Mouse (Mus musculus) 3T3-L1 (cell line): ENCODE data around the gene Hmgb1.

Source experiments
- DNase-seq: peaks from one replicate; pipeline ENCODE4 v3.0.0-alpha.2; 2015; ENCODE audit warnings: low read depth, low spot score

Hmgb1 gene

DNA sequence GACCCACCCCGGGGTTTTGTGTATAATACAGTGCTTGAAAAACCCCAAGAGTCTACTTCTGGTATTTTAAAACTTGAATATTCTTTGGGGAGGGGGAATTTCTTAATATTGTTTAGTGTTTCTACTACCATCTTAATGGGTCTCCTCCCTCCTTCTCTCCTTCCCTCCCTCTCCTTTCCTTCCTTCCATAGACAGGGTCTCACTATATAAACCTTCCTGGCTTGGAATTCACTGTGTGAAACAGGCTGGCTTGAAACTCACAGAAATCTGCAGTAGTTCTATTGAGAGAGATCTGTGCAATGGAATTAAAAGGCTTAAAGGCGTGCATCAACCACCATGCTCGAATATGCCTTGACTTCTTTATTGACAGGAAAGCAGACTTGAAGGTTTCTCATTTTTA lies 1.5 kb upstream of the Hmgb1 start:
- no peak for DNase-seq

DNA sequence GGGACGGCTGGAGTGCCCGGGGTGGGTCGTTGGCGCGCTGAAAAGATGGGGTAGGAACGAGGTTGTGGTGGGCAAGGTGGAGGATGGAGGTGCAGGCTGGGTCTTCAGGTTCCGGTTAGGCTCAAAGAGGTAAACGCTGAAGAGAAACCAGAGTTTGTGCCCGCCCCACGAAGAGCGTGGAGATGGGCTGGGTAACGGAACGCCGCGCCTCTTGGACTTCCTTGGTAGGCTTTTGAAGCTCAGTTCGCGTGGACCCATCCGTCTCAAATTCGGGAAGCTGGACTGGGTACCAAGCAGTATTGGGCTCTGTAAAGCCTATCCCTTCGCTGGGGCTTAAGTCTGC lies 526 bp upstream of the Hmgb1 start:
- peak; percentile 71 for DNase-seq

DNA sequence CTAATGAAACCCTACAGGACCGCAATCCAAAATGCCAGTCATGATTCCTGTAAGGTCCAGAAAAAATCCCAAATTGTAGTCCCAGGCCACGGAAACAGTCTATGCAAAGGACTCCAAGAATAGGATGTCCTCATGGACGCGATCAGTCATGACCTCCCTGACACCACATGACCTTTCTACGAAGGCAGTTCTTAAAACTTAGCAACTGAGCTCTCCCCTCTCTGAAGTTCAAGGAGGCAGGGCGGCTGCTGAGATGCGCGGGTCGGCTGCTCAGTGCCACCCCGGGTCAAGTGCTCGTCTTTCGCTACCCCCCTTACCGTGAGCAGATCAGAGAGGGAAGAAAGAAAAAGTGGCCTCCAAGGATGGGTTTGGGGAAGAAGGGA lies 577 bp downstream of the Hmgb1 start:
- peak; percentile 80 for DNase-seq

DNA sequence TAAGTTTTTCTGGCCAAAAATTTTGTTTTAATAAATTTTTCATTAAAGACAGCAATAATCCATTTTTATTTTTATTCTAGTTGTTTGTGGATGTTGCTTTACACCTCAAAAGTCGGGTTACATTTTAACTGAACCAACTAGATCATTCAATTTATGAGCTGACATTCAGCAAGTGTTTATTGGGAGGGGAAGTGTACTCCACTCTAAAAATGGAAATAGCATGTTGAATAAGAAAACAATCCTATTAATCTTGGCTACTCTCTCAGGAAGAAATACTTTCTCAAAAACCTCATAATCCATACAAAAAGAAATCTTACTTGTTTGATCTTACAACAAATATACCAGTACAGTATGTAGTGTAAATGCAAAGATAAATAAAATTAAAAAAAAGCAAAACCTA lies 1.2 kb downstream of the Hmgb1 start:
- DNase-seq, result no peak

DNA sequence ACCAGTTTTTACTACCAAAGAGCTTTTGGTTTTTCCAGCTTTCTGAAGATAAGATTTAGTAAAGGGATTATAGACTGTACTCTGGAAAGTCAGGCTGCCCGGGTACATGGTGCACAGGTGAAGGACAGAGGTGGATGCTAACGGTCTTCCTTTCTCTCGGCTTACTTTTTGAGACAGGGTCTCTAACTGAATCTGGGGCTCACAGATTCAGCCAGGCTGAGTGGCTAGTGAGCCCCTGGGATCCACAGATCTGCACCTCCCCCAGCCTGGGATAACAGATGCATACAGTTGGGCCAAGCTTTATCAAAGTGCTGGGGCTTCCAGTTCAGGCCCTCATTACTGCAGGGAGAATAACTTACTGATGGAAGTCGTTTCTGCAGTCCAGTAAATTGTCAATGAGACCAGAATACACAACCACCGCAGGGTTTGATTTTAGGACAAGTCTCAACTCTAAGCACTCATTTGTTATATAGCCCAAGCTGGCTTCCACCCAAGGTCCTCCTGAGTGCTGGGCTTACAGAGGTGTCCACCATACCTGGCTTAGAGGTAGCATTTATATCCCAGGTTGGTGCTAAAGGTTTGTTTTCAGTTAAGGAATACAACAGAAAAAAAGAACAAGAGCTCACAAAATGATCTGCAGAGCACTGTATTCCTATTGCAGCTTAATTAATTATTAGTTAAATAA lies 2.0 kb downstream of the Hmgb1 start:
- DNase-seq, result no peak

DNA sequence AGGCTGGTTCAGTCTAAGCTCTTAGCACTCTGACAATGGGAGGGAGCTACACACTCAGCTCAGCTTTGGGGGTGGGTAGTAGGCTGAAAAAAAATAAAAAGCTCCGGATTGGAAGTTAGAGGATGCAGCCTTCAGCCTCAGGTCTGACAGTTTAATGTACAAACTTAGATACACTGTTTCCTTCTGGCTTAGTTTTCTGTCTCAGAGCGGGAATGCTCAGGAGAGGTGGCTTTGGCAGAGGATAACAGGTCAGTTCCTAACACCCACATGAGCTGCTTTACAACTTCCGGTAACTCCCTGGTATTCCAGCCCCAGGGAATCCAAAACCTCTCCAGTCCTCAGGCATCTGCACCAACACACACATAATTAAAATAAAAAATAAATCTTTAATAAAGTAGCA lies 4.5 kb downstream of the Hmgb1 start:
- DNase-seq, result no peak

DNA sequence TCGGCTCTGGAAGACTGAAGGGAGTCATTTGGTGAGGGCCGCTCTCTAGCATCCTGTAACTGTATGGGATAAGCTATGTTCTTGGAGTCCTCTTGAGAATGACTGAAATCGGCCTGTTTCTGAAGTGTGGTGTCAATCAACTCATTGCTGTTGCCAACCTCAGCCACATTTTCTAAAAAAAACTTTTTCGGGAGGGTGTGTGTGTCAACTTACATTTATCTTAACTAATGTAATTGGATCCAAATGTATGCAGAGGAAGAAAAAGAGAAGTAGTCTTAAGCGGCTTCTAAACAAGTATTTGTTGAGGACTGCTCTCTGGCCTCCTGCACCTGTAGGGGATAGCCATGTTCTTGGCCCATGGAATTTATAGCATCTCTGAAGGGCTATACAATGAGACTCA lies 6.2 kb downstream of the Hmgb1 start:
- no peak for DNase-seq

DNA sequence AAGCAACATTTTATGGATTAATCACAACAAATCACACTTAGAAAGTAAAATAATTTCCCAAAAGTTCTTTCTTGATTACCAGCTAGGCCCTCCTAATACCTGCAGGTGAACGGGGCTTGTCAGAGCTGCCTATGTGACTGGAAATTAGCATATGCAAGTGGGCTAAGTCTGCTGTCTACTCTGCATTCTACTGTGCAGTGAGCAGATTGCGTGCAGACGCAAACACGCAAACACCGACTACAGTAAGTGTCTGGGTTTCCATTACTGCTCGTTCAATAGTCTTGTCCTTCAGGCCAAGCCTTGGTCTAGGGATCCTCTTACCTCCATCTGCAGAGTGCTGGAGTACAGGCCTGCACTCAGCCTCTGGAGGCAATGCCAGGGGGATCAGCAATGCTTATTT lies 8.6 kb downstream of the Hmgb1 start:
- DNase-seq, result no peak

DNA sequence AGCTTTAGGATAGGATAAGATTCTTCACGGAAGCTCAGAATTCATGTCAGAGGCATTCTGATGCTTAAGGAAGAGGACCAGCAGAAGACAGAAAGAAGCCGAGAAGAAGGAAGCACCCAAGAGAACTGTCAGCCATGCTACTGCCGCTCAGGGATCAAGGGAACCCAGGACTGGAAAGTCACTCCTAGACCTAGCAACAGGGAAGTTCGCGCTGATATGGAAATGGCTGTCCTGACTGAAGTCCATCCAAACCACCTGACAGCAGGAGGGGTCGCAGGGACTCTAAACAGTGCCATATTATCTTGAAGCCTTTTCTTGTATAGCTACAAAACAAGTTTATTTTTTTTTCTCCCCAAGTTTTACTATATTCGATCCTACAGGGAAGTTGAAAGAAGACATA lies 9.8 kb downstream of the Hmgb1 start:
- no peak for DNase-seq

DNA sequence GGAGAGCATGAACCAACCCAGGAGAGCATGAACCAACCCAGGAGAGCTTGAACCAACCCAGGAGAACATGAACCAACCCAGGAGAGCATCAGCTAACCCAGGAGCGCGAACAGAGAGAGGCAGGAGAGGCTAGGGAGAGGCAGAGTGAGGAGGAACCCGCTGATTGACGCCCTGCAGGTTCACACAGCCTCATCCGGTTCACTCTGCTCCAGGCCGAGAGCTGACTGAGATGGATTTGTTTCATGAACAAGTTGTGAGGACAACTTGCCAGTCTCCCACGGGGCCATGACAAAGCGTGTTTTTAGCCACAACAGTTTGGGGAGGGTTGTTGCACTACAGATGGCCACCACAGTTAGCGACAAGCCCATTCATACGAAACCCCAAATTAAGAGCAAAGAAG lies 12.0 kb downstream of the Hmgb1 start:
- DNase-seq, result no peak

DNA sequence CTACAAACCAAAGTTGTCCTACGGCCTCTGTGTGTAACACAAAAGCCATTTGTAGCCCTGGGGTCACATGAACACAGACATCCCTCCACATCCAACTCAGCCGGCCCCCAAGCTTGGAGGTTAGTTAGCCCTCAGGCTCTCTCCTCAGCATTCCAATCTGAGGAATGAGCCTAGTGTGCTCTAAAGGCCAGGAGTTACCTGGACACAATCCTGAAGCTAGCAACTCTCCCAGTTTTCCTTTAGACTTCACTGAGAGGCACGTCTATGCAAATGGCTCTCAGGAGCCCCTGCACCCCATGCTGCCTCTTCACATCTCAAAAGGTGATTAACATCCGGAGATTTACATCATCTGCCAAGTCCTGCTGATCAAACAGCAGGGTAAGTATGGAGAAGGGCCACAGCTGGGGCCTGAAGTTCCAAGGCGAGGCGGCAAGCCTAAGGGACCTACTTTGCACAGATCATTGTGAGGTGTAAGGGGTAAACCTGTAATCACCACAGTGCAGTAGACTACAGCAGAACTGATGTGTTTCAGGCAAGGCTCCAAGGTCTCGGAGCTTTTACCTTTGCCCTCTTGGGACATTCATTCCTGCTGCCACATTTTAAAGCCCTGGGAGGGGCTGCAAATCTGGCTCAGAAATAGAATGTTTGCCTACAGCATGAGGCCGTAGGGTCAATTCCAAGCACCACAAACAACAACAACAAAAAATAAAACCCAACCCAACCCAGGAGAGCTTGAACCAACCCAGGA lies 13.3 kb downstream of the Hmgb1 start:
- DNase-seq, result no peak

DNA sequence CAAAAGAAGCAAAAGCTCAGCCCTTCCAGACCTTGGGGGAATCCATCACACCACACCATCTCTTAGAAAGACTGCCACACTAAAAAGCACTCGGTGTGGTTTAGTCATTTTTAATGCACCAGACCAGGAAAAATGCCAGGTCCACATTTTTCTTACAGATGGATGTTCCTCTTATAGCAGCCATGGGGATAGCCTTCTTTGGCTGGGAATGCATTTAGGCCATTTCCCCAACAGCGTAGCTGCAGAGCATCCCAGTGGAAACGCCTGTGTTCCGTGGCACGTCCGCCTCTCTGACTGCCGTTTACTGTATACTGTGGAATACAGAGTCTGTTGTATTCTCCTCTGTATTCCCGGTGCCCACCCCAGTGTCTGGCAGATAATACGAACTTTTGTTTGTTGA lies 15.5 kb downstream of the Hmgb1 start:
- DNase-seq, result peak; percentile 53

DNA sequence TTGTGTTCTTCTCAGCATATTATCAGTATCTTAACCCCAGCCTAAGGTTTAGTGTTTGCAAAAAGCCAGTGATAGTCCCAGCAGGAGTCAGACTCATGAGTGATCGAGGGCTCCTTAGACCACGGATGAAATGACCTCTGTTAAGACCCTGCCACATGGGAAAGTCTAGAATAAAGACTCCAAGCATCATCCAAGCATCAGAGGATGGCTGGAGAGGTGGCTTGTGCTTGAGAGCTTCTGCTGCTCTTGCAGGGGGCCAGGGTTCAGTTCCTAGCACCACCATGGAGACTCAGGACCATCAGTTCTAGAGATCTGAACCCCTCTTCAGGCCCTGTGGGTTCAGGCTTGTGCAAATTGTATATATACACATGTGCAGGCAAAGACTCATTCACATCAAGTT lies 16.2 kb downstream of the Hmgb1 start:
- no peak for DNase-seq

DNA sequence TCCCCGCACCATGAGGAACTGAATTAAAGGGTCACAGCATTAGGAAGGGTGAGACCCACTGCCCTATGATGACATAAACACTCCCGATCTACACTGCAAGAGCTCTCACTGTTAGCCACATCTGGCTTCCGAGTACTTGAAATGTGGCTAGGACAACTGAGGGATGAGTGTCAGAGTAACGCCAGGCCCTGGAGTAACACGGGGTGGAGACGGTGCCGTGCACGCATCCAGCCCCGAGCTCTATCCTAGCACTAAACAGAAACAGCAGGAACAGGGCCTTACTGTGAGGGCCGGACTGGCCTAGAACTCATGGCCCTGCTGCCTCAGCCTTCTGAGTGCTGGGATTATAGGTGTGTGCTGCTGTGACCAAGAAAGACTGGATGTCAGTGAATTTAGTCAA lies 18.3 kb downstream of the Hmgb1 start:
- no peak for DNase-seq

DNA sequence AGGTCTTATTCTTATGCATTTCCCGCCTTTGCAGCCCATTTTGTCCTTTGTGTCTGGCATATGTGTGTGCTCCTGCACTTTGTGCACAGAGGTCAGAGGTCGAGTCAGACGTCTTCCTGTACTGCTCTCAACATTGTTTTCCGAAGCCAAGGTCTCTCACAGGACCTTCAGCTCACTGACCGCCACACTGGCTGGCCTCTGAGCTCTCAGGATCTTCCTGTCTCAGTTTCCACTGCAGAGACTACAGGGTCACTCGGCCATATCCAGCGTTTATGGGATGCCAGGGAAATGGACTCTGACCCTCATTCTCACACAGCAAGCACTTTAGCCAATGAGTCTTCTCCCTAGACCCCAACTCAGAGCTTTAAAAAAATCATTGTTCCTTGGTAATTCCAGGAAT lies 19.4 kb downstream of the Hmgb1 start:
- no peak for DNase-seq

DNA sequence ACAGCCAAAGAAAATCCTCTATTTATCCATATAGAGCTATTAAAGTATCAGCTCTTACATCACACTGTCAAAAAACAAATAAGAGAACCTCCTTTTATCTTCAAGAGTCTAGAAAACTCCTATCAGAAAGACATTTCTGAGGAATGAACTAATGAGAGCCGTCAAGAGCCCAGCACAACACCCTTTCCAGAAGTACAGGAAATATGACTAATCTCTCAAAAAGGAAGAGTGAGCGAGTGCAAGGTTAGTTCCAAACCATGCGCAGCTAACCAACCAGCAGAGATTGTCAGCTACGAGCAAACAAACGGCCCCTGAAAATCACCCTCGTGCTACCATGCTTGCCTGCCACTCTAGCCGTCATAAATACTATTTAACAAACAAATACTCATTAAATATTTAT lies 21.4 kb downstream of the Hmgb1 start:
- peak; percentile 42 for DNase-seq

DNA sequence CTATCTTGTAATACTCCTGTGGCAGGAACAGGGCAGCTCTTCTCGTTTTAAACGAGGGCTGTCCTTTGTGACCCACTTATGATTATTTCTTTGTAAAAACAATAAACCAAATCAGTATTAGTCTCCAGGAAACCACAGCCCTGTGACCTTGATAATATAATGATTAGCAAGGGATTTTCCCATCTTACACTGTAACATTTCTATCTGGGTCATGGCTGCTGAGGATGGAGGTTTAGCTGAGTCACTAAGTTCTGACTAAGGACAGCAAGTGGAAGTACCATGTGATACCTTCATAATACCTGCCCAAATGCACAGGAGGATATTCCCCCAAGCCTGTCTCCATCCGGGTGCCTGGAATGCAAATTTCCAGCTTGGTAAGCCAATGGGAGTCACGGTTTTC lies 23.8 kb downstream of the Hmgb1 start:
- no peak for DNase-seq

DNA sequence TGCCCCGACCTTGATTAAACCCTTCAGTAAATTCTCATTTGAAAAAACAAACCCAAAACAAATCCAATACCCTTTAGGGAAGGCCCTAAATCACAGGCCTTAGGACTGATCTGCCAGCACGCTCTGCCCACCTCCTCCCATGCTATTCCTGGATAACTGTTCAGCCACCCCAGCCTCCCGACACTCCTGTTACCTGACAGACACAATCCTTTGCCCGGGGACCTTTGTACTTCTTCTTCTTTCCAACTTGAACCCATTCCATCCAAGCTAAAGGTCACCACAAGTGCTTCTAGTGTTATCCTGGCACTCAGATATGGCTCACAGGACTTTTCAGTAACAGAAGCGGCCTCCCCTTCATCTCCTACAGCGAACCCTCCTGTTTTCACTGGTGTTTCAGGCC lies 25.3 kb downstream of the Hmgb1 start:
- DNase-seq, result no peak

DNA sequence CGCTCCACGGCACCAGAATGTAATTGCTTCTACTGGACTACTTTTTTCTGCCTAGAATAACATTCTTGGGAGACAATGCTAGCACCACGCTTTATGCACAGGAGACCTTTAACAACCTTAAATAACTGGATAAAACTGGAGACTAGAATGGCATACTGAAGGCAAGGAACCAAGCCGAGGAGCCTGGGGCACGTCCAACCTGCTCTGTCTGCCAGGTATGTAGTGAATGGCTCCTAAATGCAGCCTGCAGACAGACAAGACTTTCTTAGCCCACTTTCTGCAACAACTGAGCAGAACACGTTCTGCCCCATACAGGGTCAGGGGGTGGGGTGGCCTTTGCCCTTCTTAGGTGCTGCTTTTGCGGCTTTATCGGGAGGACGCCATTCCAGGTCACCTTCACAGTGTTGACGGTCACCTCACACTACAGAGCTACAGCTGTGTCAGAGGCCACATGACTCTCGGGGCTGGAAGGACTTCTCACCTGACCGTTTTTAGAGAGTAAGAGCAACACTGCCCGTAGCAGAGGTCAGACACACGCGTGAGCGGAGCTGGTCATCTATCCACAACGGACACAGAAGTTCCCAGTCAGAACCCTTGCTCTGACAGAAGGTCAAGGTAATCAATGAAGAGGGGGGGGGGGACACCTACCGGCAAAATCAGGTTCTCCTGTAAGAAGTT lies 27.3 kb downstream of the Hmgb1 start:
- DNase-seq, result no peak

DNA sequence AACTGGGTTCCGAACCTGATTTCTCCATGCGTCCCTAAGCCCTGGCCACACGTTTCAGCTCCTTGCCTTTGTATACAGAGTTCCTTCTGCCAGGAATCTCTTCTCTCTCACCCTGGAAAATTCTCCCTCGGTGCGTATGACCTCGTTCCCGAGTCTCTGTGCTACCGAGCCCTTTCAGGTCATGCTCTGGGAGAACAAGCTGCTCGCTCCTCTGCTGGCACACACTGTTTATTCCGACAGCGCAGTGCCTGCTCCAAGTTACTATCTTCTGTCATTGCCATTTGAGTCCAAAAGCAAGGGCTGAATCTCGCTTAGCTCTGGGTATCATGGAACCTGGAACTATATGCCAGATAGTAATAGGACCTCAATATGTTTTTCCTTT lies 31.5 kb downstream of the Hmgb1 start:
- DNase-seq, result no peak

DNA sequence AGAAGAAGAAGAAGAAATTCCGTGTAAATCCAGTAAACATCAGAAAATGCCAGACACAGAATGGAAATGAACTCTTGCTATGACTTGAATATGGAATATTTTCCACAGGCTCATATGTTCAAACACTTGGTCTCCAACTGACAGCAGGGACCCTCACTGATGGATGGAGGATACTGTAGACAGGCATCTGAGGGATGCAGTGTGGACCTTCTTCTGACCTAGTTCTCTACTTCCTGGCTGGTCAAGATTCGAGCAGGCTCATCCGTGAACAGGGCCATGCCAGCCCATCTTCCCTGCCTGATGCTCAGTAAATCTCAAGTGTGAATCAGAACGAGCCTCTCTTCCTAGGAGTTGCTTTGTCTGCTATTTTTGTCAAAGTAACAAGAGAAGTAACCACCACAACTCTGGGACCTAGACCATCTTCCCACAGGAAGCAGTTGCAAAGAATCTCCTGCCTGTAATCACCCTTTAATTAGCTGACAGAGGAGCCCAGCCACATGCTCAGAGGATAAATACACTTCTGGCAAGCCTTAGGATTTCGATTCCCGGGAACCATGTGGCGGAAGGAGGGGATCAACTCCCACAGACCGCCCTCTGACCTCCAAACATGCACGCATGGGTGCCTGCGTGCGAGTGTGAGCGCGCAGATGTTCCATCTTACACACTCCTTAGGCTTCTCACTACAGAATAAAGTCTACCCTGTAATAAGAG lies 32.1 kb downstream of the Hmgb1 start:
- DNase-seq, result no peak

DNA sequence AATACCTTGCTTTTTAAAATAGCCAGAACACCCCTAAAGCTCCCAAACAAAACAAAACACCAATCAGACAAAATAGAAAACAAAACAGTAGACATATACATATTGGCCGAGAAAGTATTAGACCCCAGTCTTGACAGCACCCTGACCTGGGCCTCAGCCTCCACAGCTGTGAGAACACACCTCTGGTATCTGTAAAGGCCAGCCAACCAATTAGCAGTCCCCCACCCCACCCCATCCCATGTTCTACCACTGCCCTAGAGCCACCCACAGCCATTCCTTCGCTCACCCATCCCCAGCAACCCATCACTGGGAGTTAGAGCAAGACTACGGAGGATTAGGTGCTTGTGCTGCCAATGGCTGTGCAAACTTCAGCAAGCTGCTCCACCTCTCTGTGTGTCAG lies 33.4 kb downstream of the Hmgb1 start:
- DNase-seq, result no peak
